Mouse (Mus musculus) stomach, postnatal 0 days (tissue): ENCODE results near the gene Ap4e1.

Source experiments
- CTCF ChIP-seq: IDR thresholded peaks from 2 replicates; pipeline ENCODE4 v1.5.1; 2016; ENCODE audit warnings: antibody characterized with exemption, low read depth, mild to moderate bottlenecking, moderate library complexity
- EP300 ChIP-seq: optimal IDR thresholded peaks from 2 replicates; pipeline ENCODE3; 2016; ENCODE audit warnings: antibody characterized with exemption

DNA sequence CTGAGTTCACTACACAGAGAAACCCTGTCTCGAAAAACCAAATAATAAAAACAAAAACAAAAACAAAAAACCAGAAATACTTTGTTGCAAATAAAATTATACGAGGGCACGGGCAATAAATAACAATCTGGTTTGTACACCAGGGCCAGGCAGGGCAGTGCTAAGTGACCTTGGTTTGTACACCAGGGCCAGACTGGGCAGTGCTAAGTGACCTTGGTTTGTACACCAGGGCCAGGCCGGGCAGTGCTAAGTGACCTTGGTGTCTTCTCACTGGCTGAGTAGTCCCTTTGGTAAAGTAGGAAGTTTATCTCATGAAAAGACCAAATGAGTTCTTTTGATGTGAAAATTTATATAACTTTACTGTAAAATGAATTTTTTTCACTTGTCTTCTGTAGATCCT lies 28.8 kb downstream of the Ap4e1 start:
- TF ChIP-seq CTCF (no peak), EP300 (no peak)
